Mouse (Mus musculus) neural tube, embryonic 13.5 days (tissue): ENCODE measurements around the gene Sik3. TPM values are rescaled to one million over a fixed set of nuclear protein-coding genes. Genes with fewer than 3 reads are reported as not detected.

Source experiments
- ATAC-seq: fragments of 200-750 bp; cut with Nextera tagmentation; 2 replicates; pipeline ENCODE4 v1.8.0; 2017; ENCODE audit warnings: low read depth, mild to moderate bottlenecking, moderate TSS enrichment, moderate library complexity
- H3K27ac ChIP-seq: fragments of 300-500 bp; sonication (generic); replicated peaks from 2 replicates; pipeline ENCODE4 v1.5.1; 2015; ENCODE audit warnings: moderate library complexity, mild to moderate bottlenecking, inconsistent platforms
- H3K27me3 ChIP-seq: fragments of 300-500 bp; sonication (generic); 2 replicates; pipeline ENCODE4 v1.6.1; 2015; ENCODE audit warnings: mild to moderate bottlenecking, inconsistent platforms
- H3K36me3 ChIP-seq: fragments of 300-500 bp; sonication (generic); 2 replicates; pipeline ENCODE4 v1.6.1; 2015; ENCODE audit warnings: mild to moderate bottlenecking, inconsistent platforms
- H3K4me1 ChIP-seq: fragments of 300-500 bp; sonication (generic); replicated peaks from 2 replicates; pipeline ENCODE4 v1.6.1; 2015; ENCODE audit warnings: inconsistent platforms
- H3K4me2 ChIP-seq: fragments of 300-500 bp; sonication (generic); 2 replicates; pipeline ENCODE4 v1.6.1; 2015; ENCODE audit warnings: inconsistent platforms, mild to moderate bottlenecking, moderate library complexity
- H3K4me3 ChIP-seq: fragments of 300-500 bp; sonication (generic); 2 replicates; pipeline ENCODE4 v1.5.1; 2015; ENCODE audit warnings: mild to moderate bottlenecking, inconsistent platforms
- H3K9ac ChIP-seq: fragments of 300-500 bp; sonication (generic); 2 replicates; pipeline ENCODE4 v1.6.1; 2015; ENCODE audit warnings: moderate library complexity, mild to moderate bottlenecking, inconsistent platforms
- H3K9me3 ChIP-seq: fragments of 300-500 bp; sonication (generic); 2 replicates; pipeline ENCODE4 v1.6.1; 2016; ENCODE audit warnings: inconsistent platforms
- WGBS: fragments of 180-500 bp; shearing (Covaris S2); methylation state at CpG from one replicate; pipeline ENCODE4 v1.1.7; 2015; 5-methylcytosine and 5-hydroxymethylcytosine counted together
- polyA plus RNA-seq: library from polyadenylated mRNA; unstranded; fragments of >200 nt; fragmentation: Nextera tagmentation; extraction: Ambion mirVana; gene quantifications from 2 replicates; pipeline ENCODE4 v1.2.1, GENCODE M21; 2015

Sik3 gene
- polyA plus RNA-seq, 1 experiment from 2014 or later = 9.4 TPM

GRCm38 (mm10) chr9:46210473-46210872, 197.9 kb downstream of the Sik3 start:
- 92% methylated on average over 12 of the region's 12 CpGs for WGBS
- H3K27ac ChIP-seq = no peak overlapping the region
- H3K9ac ChIP-seq = no peak overlapping the region
- no peaks in the 10 kb centered on the region for H3K9me3 ChIP-seq
- no peak overlapping the region for H3K4me3 ChIP-seq
- ATAC-seq = no peak
- no peaks in the 10 kb centered on the region for H3K27me3 ChIP-seq
- H3K4me1 ChIP-seq = no peaks in the 10 kb centered on the region
- H3K36me3 ChIP-seq = peaks cover 81% of the 10 kb centered on the region
- H3K4me2 ChIP-seq = no peak overlapping the region

DNA sequence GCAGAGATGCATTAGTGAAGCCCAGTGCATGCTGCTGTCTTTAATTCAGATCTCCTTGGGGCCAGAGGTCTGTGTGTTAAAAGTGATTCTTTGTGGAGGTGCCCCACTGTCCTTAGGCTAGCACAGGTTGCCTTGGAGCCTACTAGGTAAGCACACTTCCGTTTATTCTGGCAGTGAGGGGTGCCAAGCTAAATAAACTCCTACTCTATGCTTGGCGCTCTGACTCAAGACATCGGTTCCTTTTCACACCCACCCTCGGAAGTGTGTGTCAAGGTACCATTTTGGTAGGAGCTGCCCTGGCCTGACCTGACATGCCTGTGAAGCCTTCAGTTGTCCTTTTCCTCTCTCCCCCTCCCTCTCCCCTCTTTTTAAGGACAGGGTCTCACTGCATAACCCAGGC, 201.7 kb downstream of the Sik3 start:
- Histone ChIP-seq H3K9me3 (no peaks in the 10 kb centered on the region), H3K27me3 (no peaks in the 10 kb centered on the region), H3K4me3 (no peak overlapping the region), H3K27ac (no peak overlapping the region), H3K9ac (no peak overlapping the region), H3K36me3 (peaks cover 52% of the 10 kb centered on the region), H3K4me1 (no peaks in the 10 kb centered on the region), H3K4me2 (no peak overlapping the region)
- ATAC-seq = no peak
- WGBS = 91% methylated on average over 4 of the region's 4 CpGs

GRCm38 (mm10) chr9:46214946-46215337, 202.3 kb downstream of the Sik3 start:
- Histone ChIP-seq H3K4me2 (no peak overlapping the region), H3K36me3 (peaks cover 54% of the 10 kb centered on the region), H3K9ac (no peak overlapping the region), H3K27me3 (no peaks in the 10 kb centered on the region), H3K4me1 (no peaks in the 10 kb centered on the region), H3K9me3 (no peaks in the 10 kb centered on the region), H3K4me3 (no peak overlapping the region), H3K27ac (no peak overlapping the region)
- no peak for ATAC-seq
- WGBS = 92% methylated on average over 10 of the region's 10 CpGs

DNA sequence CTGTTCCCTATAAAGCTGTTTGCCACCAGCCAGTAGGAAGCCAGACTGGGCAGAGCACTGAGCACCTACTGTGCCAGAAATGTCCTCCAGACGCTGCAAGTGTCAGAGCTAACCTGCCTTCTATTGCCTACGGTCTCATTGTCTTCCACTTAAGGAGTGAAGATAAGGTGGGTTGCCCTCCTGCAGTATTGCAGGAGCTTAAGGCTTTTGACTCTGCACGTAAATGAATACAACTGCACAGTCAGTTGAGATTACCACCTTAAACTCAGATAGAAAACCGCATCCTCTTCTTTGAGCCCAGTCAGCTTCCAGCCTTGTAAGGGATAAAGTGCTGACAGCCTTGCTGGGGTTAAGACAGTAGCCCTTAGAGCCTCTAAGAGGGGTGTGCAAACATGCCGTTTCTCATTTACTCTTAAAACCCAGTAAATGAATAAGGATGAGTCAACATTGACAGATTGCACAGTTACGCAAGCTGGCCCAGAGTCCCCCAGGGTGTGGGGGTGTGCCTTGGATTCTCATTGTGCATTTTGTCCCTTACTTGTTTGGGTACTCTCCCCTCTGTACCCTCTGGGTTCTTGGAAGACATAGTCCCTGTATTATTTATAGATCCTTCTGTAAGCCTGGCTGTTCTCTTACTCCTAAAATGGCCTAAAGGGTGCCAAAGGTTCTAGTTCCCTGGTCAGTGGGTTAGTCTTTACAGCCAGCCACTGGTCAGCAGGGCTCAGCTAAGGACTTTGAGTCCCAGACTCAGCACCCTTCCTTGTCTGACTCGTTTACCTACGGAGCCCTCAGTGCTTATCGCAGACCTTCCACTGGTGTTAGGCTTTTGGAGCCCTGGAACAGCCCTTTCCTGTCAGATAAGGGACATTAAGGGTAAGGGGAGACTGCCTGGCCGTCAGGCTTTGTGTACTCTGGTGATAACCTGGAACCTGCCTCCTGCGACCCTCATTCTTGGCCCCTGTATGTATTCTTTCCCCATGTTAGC, 203.0 kb downstream of the Sik3 start:
- Histone ChIP-seq H3K36me3 (peaks cover 54% of the 10 kb centered on the region), H3K4me2 (no peak overlapping the region)
- WGBS = 83% methylated on average over 11 of the region's 11 CpGs

DNA sequence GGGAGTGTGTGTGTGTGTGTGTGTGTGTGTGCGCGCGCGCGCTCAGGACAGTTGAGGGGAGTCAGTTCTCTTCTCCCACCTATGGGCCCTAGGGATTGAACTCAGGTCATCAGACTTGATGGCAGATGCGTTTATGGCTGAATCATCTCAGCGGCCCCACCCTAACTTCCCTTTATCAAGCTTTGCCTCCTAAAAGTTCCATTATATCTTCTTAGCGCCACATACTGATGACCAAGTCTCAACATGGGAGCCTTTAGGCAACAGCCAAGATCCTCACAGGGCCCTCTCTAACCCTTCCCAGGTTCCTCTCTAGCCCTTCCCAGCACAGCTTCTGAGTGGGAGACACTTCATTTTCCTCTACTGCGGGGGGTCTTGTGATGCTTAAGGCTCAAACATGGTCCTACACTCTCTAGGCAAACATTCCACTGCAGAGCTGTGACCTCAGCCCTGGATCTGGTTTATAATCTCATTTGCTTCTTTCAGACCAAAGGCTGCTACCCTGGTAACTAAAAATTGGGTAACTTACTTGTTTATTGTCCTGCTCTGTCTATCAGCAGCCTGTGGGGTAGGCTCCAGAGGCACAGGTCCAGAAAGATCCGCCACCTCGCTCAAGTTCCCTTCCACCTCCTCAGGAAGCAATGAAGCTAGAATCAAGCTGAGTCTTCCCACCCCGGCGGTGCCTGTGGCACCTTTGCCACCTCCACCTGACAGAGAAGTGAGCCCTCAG, 204.3 kb downstream of the Sik3 start:
- no peak overlapping the region for H3K4me3 ChIP-seq
- H3K36me3 ChIP-seq = peaks cover 54% of the 10 kb centered on the region
- H3K9me3 ChIP-seq = no peaks in the 10 kb centered on the region
- H3K9ac ChIP-seq = no peak overlapping the region
- ATAC-seq = no peak
- WGBS = 95% methylated on average over 13 of the region's 13 CpGs
- H3K4me2 ChIP-seq = no peak overlapping the region
- H3K27me3 ChIP-seq = no peaks in the 10 kb centered on the region
- no peak overlapping the region for H3K27ac ChIP-seq
- H3K4me1 ChIP-seq = no peaks in the 10 kb centered on the region

More for the DNA sequence above, 203.0 kb downstream of the Sik3 start:
- no peak overlapping the region for H3K9ac ChIP-seq
- H3K4me1 ChIP-seq = no peaks in the 10 kb centered on the region
- no peaks in the 10 kb centered on the region for H3K27me3 ChIP-seq
- no peak overlapping the region for H3K4me3 ChIP-seq
- ATAC-seq = no peak
- H3K27ac ChIP-seq = no peak overlapping the region
- no peaks in the 10 kb centered on the region for H3K9me3 ChIP-seq

DNA sequence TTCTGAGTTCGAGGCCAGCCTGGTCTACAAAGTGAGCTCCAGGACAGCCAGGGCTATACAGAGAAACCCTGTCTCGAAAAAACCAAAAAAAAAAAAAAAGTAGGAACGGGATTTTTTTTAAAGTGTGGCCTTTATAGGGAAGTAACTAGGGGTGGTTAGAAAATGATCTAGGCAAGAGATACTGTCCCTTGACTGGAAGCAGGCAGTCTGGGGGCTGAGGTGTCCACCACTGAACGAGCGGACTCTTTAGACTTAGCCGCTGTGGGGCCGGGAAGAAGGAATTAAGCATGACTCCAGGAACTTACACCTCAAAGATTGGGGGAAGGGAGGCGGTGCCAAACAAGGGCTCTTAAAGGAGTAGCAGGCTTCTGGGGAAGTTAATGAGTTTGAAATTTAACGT, 205.6 kb downstream of the Sik3 start:
- no peak for ATAC-seq
- 89% methylated on average over 9 of the region's 9 CpGs for WGBS
- H3K4me1 ChIP-seq = no peaks in the 10 kb centered on the region
- no peaks in the 10 kb centered on the region for H3K9me3 ChIP-seq
- no peak overlapping the region for H3K27ac ChIP-seq
- no peak overlapping the region for H3K9ac ChIP-seq
- no peak overlapping the region for H3K4me3 ChIP-seq
- no peak overlapping the region for H3K4me2 ChIP-seq
- peaks cover 54% of the 10 kb centered on the region for H3K36me3 ChIP-seq
- no peaks in the 10 kb centered on the region for H3K27me3 ChIP-seq

- Histone ChIP-seq H3K9ac (no peak overlapping the region), H3K27me3 (no peaks in the 10 kb centered on the region), H3K27ac (no peak overlapping the region), H3K9me3 (no peaks in the 10 kb centered on the region), H3K4me1 (no peaks in the 10 kb centered on the region), H3K4me3 (no peak overlapping the region), H3K36me3 (peaks cover 47% of the 10 kb centered on the region), H3K4me2 (no peak overlapping the region)
- no peak for ATAC-seq
- WGBS = 88% methylated on average over 6 of the region's 6 CpGs
Observed at GRCm38 (mm10) chr9:46223090-46223489, 210.5 kb downstream of the Sik3 start.

DNA sequence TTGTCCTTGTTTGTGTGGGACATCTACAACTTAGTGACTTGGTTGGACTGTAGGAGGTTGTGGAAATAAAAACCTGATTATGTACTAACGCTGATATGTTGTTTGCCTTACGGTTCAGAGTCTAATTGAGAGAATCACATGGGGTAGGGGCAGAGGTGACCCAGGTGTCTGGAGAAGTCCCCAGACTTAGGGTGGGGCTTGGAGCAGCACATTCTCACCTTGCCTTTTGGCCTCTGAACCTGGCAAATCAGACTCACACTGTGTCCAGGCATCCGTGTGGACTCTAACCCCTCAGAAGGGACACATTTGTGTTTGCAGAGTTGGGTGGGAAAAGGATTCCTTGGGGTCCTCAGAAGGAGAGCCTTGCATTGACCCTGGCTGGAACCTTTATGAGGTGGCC, 211.5 kb downstream of the Sik3 start:
- H3K27ac ChIP-seq = no peak overlapping the region
- H3K4me2 ChIP-seq = no peak overlapping the region
- no peaks in the 10 kb centered on the region for H3K4me1 ChIP-seq
- no peak for ATAC-seq
- H3K4me3 ChIP-seq = no peak overlapping the region
- 88% methylated on average over 3 of the region's 3 CpGs for WGBS
- peaks cover 44% of the 10 kb centered on the region for H3K36me3 ChIP-seq
- no peaks in the 10 kb centered on the region for H3K27me3 ChIP-seq
- no peaks in the 10 kb centered on the region for H3K9me3 ChIP-seq
- no peak overlapping the region for H3K9ac ChIP-seq

GRCm38 (mm10) chr9:46224945-46225660, 212.5 kb downstream of the Sik3 start:
- no peaks in the 10 kb centered on the region; the same call in 1 of the 2 replicates for H3K4me1 ChIP-seq
- peaks cover 34% of the 10 kb centered on the region for H3K36me3 ChIP-seq
- ATAC-seq = no peak
- H3K4me2 ChIP-seq = no peak overlapping the region
- H3K9me3 ChIP-seq = no peaks in the 10 kb centered on the region
- 65% methylated on average over 5 of the region's 5 CpGs for WGBS
- H3K9ac ChIP-seq = no peak overlapping the region
- no peak overlapping the region for H3K4me3 ChIP-seq
- H3K27me3 ChIP-seq = no peaks in the 10 kb centered on the region
- no peak overlapping the region for H3K27ac ChIP-seq

- no peak for ATAC-seq
- Histone ChIP-seq H3K9ac (no peak overlapping the region), H3K27ac (no peak overlapping the region), H3K27me3 (peaks cover 5% of the 10 kb centered on the region; the same call in 1 of the 2 replicates), H3K4me2 (no peak overlapping the region), H3K9me3 (no peaks in the 10 kb centered on the region), H3K4me3 (no peak overlapping the region), H3K36me3 (peaks cover 14% of the 10 kb centered on the region), H3K4me1 (peaks cover 8% of the 10 kb centered on the region)
- WGBS = 85% methylated on average over 3 of the region's 3 CpGs
Observed at GRCm38 (mm10) chr9:46227064-46227614, 214.5 kb downstream of the Sik3 start.

GRCm38 (mm10) chr9:46228491-46228890, 215.9 kb downstream of the Sik3 start, which contains the start of gene Apoa1:
Gene Apoa1, plus strand, starts transcription at chr9:46228580.
- H3K4me2 ChIP-seq = no peak within 1 kb of the TSS
- H3K4me1 ChIP-seq = peaks cover 8% of the 10 kb centered on the region
- H3K9ac ChIP-seq = no peak within 1 kb of the TSS
- peaks cover 1% of the 10 kb centered on the region; the same call in 1 of the 2 replicates for H3K36me3 ChIP-seq
- no peak within 1 kb of the TSS for H3K4me3 ChIP-seq
- H3K27me3 ChIP-seq = peaks cover 5% of the 10 kb centered on the region; the same call in 1 of the 2 replicates
- ATAC-seq = no peak
- no peak within 1 kb of the TSS for H3K27ac ChIP-seq
- no peaks in the 10 kb centered on the region for H3K9me3 ChIP-seq
- WGBS = 71% methylated on average over 9 of the region's 9 CpGs
